Mouse (Mus musculus) brown adipose tissue, adult 24 weeks (tissue): Measurements from ENCODE around the gene Gpr171. TPM values are rescaled to one million over a fixed set of nuclear protein-coding genes. Genes with fewer than 3 reads are reported as not detected.
"Not testable (repeated sequence)": the region's sequence is repeated elsewhere in the genome, so short reads cannot be mapped to it uniquely, and the experiment has no call there.

Source experiments
- H3K27ac ChIP-seq: fragments of 200-500 bp; replicated peaks from 2 replicates; pipeline ENCODE4 v1.5.1; 2012; ENCODE audit warnings: low read depth, mild to moderate bottlenecking, low read length
- H3K4me1 ChIP-seq: fragments of 200-500 bp; 2 replicates; pipeline ENCODE4 v1.6.1; 2012; ENCODE audit warnings: low read length, mixed read lengths; ENCODE audit not compliant: control insufficient read depth, insufficient read depth, insufficient read length
- H3K4me3 ChIP-seq: fragments of 200-500 bp; 2 replicates; pipeline ENCODE4 v1.5.1; 2012; ENCODE audit warnings: low read depth, mild to moderate bottlenecking, low read length, moderate library complexity; ENCODE audit not compliant: insufficient read depth
- polyA plus RNA-seq: library from polyadenylated mRNA; stranded (reverse); fragments of >200 nt; gene quantifications from 2 replicates; pipeline ENCODE4 v1.2.4, GENCODE M21; 2012; ENCODE audit not compliant: missing spikeins, insufficient read depth, insufficient read length

The Gpr171 gene
- polyA plus RNA-seq, 1 experiment, result not detected

DNA sequence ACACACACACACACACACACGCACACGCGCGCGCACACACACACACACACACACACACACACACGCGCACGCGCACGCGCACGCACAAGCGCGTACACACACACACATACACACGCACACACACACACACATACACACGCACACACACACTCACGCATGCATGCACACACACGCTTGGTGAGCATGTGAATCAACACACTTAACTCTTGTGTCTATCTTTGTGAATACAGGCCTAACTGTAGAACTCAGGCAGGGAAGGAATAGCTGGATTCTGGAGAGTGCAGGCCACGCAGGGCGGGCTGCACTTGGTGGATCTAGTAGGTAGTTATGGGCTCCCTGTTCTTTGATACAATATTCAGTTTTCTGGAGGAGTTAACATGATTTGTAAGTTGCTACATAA, 27.1 kb upstream of the Gpr171 start:
- Histone ChIP-seq H3K4me1 (no peaks in the 10 kb centered on the region), H3K4me3 (no peak overlapping the region), H3K27ac (no peak overlapping the region)

DNA sequence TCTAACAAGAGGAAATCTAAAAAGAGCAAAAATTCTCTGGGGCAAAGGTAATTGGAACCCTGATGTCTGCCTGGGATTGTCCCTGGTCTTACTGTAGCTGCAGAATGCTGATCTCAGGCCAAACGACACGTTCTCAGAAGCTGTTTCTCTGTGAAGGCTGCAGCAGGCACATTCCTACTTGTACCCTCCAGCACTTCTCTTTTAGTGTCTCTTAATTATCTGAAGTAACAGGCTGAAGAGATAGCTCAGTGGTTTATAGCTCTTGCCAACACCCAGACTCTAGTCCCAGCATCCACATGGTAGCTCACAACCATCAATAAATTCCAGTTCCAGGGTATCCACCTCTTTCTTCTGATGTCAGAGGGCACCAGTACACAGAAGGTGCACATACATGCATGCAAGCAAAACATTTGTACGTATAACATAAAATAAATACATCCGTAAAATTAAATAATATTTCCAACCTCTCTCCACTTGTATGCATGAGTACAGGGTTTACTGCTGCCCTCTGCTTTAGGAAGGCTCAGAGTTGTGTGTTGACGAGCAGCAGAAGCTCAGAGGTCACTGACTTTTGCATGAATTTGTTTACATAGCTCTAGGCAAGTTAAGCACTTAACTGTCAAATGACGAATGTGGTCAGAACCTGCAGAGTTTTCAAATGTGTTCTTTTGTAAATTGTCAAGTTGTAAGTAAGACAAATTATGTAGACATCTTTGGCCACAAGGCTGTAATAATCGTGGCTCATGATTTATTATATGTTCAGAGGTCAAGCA, 24.3 kb upstream of the Gpr171 start:
- Histone ChIP-seq H3K4me1 (no peaks in the 10 kb centered on the region), H3K4me3 (no peak overlapping the region), H3K27ac (no peak overlapping the region)

DNA sequence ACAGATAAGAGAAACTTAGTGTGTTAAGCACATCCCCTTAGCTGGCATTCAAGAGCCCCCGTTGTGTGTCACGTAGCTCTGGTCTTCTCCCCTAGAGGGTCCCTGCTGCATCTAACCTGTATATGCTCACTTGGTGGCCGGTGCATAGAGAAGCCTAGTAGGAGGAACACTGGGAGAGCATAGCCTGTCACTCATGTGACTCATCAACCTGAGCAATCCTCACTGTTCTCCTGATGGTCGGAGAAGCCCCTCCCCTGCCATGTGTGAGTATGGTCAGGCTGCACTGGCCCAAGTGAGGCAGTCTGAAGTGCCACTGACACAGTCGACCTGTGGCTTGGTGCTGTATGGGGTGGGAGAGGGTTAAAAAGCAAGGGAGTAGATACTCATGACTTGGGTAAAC, 23.4 kb upstream of the Gpr171 start:
- Histone ChIP-seq H3K27ac (no peak overlapping the region), H3K4me3 (no peak overlapping the region), H3K4me1 (no peaks in the 10 kb centered on the region)

DNA sequence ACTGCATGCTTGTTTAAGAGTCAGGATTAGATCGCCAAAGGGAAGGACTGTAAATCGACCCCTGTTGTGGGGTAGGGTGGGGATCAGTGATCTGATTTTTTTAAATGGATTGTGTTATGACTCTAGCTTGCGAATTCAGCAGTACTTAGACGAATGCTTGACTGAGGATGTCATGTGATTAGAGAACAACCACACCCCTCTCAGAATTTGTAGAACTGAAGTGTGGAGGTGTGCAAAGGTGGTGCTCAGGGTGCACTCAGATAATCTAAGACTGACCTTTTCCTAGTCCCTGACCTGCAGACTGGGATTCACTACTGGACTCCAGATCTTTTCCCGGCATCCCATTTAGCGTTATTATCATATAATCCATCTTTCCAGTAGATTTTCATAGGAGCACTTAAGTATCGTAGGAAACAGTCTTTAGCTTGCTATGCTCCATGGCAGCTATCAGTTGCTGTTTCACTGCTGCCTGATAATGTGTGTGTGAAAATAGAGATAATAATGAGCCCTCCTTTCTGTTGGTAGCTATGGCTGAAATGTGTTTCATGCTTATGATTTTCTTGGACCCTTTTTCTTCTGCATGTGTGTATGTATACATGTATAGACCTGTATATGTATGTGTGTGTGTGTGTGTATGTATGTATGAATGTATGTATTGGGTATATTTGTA, 20.3 kb upstream of the Gpr171 start:
- Histone ChIP-seq H3K27ac (peak overlapping the region; percentile 8; the same call in 1 of the 2 replicates), H3K4me3 (no peak overlapping the region), H3K4me1 (no peaks in the 10 kb centered on the region)

DNA sequence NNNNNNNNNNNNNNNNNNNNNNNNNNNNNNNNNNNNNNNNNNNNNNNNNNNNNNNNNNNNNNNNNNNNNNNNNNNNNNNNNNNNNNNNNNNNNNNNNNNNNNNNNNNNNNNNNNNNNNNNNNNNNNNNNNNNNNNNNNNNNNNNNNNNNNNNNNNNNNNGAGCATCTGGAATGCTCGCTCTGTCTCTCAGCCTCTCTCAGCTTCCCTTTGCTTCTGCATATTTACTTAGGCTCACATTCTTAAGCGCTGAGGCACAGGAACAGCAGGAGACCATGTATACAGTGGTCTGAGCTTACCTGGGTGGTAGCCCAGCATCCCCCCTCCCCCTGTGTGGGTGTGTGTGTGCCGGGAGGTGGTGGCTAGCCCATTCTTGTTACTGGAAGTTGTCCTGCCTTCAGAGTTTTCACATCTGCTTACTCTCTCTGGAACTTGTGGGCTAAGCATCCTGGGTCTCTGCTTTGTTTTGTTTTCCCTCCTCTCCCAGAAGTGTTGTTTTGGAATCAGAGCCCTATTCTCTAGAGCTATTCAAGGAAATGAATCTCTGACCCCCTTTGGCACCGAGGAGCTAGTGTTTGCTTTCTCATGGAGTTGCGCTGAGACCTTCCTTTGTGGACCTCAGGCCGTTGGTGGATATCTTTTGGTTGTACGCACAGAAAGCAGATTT, 19.6 kb upstream of the Gpr171 start:
- no peaks in the 10 kb centered on the region for H3K4me1 ChIP-seq
- peak overlapping the region; percentile 69 for H3K27ac ChIP-seq
- no peak overlapping the region for H3K4me3 ChIP-seq

DNA sequence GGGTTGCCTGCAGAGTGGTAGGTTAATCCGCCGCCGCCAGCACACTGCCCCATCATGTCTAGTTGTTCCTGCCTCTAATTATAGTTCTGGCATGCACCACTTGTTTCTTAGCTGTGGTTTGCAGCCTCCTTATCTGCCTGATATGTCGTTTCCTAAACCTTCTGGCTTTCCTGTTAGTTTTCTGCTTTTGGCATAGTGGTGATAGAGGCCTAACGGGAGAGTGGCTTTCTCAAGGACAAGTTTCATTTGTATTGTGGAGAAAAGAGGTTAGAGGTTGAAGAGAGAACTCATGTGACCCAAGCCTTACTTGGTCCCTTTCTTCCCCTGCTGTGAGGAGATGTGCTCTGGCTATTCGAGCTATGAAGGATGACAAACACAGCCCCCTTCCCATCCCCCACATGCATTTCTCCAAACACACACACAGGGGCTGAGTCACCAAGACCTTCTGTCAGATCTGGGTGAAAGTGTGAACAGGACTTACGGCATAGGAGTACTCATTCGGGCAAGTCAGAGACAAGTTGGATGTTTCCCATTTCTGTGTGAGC, 12.4 kb upstream of the Gpr171 start:
- H3K4me1 ChIP-seq, result peaks cover 4% of the 10 kb centered on the region; the same call in 1 of the 2 replicates
- H3K4me3 ChIP-seq, result no peak overlapping the region
- peak overlapping the region; percentile 12 for H3K27ac ChIP-seq

DNA sequence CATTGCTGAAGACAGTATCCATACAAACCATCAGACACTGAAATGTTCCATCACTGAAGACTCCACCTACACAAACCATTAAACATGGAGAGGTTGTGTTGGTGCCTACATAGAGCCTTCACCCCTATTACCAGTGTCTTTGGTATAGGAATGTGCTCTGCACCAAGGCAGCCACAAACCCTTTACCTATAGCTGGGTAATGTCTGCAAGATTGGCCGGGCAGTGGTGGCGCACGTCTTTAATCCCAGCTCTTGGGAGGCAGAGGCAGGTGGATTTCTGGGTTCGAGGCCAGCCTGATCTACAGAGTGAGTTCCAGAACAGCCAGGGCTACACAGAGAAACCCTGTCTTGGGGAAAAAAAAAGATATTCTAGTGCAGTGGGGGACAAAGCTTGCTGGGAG, 11.7 kb upstream of the Gpr171 start:
- H3K27ac ChIP-seq, H3K4me3 ChIP-seq, H3K4me1 ChIP-seq: not testable (repeated sequence)

DNA sequence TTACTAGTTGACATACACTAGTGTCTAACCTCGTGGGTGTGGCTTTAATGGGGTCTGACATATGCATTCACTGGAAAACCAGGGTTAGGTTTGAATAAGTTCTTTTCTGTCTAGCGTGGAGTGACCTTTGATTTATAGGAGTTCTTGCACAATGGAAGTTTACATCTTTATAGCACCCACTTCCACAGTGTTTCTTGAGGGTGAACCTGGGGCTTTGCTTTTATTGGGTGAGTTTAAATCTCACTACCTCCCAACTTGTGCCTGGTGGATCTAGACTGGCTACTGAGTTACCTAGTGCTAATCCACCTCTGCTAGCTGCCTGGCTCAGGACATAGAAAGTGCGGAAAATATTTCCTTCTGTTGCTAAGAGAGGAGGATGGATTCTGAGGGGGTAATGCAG, 10.3 kb upstream of the Gpr171 start:
- H3K4me3 ChIP-seq, result no peak overlapping the region
- H3K4me1 ChIP-seq, result peaks cover 4% of the 10 kb centered on the region; the same call in 1 of the 2 replicates
- H3K27ac ChIP-seq, result no peak overlapping the region

DNA sequence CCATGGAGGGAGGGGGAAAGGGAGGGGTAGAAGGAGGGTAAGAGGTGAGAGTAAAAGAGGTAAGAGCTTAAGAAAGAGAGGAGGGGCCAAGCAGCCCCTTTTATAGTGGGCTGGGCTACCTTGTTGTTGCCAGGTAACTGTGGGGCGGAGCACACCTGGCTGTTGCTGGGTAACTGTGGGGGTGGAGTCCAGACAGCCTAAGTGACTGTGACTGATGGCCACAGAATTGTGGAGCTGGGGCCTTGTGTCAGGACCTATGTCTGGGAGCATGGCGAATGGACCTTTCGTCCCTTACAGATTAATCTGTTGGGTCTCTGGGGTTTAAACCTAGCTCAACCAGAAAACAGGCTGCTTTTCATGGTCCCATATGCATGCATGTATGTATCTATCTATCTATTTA, 8.2 kb upstream of the Gpr171 start:
- H3K4me1 ChIP-seq, H3K4me3 ChIP-seq, H3K27ac ChIP-seq: not testable (repeated sequence)

DNA sequence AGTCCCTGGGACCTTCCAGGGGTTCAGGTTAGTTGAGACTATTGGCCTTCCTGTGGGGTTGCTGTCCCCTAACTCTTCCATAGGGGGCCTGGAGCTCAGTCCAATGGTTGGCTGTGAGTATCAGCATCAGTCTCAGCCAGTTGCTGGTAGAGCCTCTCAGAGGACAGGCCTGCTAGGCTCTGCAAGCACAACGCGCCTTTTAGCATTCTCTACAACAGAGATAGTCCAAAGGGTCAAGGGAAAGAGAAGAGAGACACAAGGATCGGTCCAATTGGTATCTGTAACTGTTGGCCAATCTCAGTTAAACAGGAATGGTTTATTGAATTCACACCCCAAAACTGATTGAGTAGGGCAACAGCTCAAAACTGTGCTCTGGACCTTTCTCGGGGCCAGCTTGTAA, 5.8 kb upstream of the Gpr171 start:
- no peak overlapping the region for H3K27ac ChIP-seq
- H3K4me1 ChIP-seq, result no peaks in the 10 kb centered on the region
- H3K4me3 ChIP-seq, result no peak overlapping the region

DNA sequence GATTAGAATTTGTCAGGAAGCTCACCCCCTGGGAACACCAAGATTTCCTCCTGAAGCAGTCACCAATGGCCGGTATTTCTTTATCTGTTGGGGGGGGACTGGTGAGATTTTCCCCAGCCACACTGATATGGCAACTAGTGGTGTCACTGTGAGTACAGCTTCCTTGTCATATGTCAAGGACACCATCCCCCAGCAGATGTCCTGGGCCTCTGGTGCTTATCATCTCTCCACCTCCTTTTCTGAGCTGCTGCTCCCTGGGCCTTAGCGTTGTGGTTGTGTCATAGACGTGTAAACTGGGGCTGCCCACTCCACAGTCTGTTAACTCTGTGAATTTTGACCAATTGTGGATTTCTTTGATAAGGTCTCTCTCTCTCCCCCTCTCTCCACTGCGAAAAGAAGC, 2.8 kb upstream of the Gpr171 start:
- no peaks in the 10 kb centered on the region for H3K4me1 ChIP-seq
- no peak overlapping the region for H3K27ac ChIP-seq
- H3K4me3 ChIP-seq, result no peak overlapping the region

DNA sequence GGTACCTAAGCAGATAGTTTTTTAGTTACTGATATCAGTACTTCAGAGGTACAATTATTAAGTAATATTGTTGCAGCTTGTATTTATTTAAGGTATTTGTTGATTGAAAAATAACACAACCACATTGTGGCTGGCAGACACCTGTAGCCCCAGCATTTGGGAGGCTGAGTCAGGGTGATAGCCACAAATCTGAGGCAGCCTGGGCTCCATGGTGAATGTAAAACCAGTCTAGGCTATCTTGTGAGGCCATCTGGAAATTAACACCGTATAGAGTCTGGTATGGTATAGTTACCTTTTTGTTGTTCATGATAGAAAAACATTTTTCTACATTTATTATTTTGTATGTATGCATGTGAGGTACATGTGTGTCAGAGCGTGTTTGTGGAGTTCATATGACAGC, 525 bp upstream of the Gpr171 start:
- no peaks in the 10 kb centered on the region for H3K4me1 ChIP-seq
- no peak overlapping the region for H3K27ac ChIP-seq
- no peak overlapping the region for H3K4me3 ChIP-seq

DNA sequence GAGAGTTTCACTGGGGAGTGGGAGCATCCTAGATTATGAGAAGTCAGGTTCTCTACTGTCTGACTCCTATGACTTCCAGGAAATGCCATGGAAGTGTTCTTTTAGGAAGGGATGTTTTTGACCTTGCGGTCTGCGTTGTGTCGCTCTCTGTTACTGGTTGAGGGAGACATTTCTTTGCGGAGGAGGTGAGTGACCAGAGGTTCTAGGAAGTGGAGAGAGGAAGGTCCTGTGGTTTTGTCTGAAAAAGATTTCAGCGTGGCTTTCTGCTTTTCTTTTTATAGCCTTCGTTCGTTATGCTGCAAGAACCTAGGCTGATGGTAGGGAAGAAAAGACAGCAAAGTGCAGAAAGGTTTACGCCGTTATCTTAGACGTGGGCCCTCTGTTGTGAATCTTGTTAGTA, 3.1 kb downstream of the Gpr171 start:
- Histone ChIP-seq H3K4me1 (no peaks in the 10 kb centered on the region), H3K27ac (no peak overlapping the region), H3K4me3 (no peak overlapping the region)

DNA sequence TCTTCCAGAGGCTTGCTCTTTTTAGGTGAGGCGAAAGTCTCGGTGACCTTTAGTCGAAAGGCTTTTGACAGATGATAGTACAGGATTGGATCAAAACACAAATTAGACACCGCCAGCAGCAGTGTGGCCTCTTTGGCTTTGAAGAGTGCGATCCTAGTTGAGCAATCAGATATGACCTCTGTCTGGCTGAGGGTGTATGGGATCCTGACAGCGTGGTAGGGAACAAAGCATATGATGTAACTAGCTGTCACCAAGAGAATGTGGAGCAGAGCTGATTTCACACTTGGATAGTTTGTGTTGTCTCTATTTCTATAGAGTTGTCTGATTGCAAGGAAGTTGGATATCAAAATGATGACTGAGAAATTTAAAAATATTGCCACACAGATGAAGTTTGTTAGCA, 4.2 kb downstream of the Gpr171 start:
- Histone ChIP-seq H3K4me3 (no peak overlapping the region), H3K27ac (no peak overlapping the region), H3K4me1 (no peaks in the 10 kb centered on the region)

DNA sequence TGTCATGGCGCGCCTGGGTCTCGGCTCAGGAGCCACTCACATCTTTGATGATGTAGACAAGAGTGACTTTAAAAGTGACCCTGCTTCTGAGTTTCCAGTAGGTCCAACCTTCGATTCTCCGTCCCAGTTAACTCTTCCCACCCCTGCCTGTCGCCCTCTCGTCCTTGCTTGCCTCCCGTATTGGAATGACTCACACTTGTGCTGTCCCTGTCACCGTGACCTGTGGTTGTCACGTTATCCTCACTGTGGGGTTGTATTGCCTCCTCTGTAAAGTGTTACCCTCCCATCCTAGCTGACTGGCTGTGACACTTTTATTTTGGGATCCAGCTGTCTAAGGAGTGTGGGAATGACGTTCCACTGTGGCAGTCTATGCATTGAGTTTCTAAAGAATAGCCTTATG, 8.9 kb downstream of the Gpr171 start:
- Histone ChIP-seq H3K4me3 (no peak overlapping the region), H3K27ac (no peak overlapping the region; the same call in 1 of the 2 replicates), H3K4me1 (no peaks in the 10 kb centered on the region)
